Mouse (Mus musculus): ENCODE measurements at regions not wholly inside any gene's neighbourhood (a gene's known extent, or its start where the extent isn't known, plus 50 kb on each side); places are given as distances from the start of the nearest gene placed in this dataset.

GRCm38 (mm10) chr3:62823892-62824291 lies 219.0 kb upstream of the Gpr149 start:
- no peak overlapping the region for H3K4me2 ChIP-seq
- H3K9ac ChIP-seq: no peak overlapping the region
- H3K4me1 ChIP-seq (replicated peaks): no peaks in the 10 kb centered on the region
- WGBS: 76% methylated on average over 3 of the region's 3 CpGs
- H3K36me3 ChIP-seq: no peaks in the 10 kb centered on the region
- ATAC-seq (replicated peaks; ENCODE audit: insufficient number of reproducible peaks, insufficient read depth, low FRiP score, low read depth): no peak
- no peaks in the 10 kb centered on the region for H3K9me3 ChIP-seq (replicated peaks)
- no peak overlapping the region for H3K27ac ChIP-seq
- no peaks in the 10 kb centered on the region for H3K27me3 ChIP-seq
- no peak overlapping the region for H3K4me3 ChIP-seq

DNA sequence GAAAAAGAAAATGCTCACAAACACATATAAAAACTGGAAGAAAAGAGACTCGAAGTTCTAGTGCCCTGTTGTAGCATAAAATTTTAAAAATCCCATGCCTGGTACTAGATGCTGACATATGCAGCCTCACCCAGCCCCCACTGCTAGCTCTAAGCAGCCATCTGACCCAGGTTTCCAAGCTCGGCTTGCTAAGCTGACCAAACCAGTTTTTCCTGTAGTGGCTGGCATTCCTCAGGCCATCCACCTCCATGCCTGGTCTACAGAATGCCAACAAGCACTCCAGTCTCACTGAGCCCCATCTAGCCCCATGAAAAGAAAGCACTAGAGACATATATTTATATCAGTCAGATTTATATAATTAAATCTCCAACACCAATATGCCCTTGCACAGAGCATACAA lies 196.1 kb upstream of the Gpr149 start:
- Histone ChIP-seq H3K27me3 (no peaks in the 10 kb centered on the region), H3K27ac (no peak overlapping the region), H3K9me3 (replicated peaks) (no peaks in the 10 kb centered on the region), H3K4me3 (no peak overlapping the region), H3K4me2 (no peak overlapping the region), H3K9ac (no peak overlapping the region), H3K36me3 (no peaks in the 10 kb centered on the region), H3K4me1 (replicated peaks) (no peaks in the 10 kb centered on the region)
- WGBS: 20% methylated on average over 2 of the region's 2 CpGs
- ATAC-seq (replicated peaks; ENCODE audit: insufficient number of reproducible peaks, insufficient read depth, low FRiP score, low read depth): no peak

- 36% methylated on average over 2 of the region's 2 CpGs for WGBS
- no peak overlapping the region for H3K4me3 ChIP-seq
Observed at GRCm38 (mm10) chr3:62786233-62786632, 181.3 kb upstream of the Gpr149 start.

More at GRCm38 (mm10) chr3:62786233-62786632, 181.3 kb upstream of the Gpr149 start:
- no peak overlapping the region for H3K27ac ChIP-seq
- H3K4me1 ChIP-seq (replicated peaks): no peaks in the 10 kb centered on the region
- no peaks in the 10 kb centered on the region for H3K27me3 ChIP-seq
- ATAC-seq (replicated peaks; ENCODE audit: insufficient number of reproducible peaks, insufficient read depth, low FRiP score, low read depth): no peak
- H3K4me2 ChIP-seq: no peak overlapping the region
- H3K9ac ChIP-seq: no peak overlapping the region
- H3K36me3 ChIP-seq: no peaks in the 10 kb centered on the region
- H3K9me3 ChIP-seq (replicated peaks): no peaks in the 10 kb centered on the region
